Mouse (Mus musculus): ENCODE data around the gene Prm2. TPM values are rescaled to one million over a fixed set of nuclear protein-coding genes. Genes with fewer than 3 reads are reported as not detected.
"Not testable (repeated sequence)": the region's sequence is repeated elsewhere in the genome, so short reads cannot be mapped to it uniquely, and the experiment has no call there.

Prm2 gene
- polyA plus RNA-seq, 1 experiment, result not detected

DNA sequence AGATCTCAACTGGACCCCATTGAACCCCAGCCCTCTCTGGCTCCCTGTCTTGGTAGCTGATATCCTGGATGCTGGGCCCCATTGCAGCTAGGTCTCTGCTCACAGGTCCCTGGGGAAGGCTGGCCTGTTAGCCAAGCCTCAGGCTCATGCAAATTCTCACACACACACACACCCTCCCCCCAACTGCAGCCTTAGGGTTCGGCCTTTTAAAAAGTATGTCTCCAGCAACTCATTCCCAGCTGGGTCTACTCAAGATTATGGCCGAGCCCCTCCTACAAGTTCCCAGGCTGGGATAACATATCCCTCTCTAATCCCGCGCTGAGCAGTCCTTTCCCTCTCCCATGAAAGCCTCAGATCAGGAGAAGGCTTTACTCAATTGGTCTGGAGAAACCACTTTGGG lies 25.5 kb upstream of the Prm2 start:
- Histone ChIP-seq H3K4me1 (ENCODE audit: control insufficient read depth, insufficient read depth, low read length) (peaks cover 2% of the 10 kb centered on the region; the same call in 1 of the 2 replicates), H3K27ac (ENCODE audit: control insufficient read depth, insufficient read depth, low read depth, low read length, poor library complexity) (no peak overlapping the region), H3K4me3 (replicated peaks; ENCODE audit: control insufficient read depth, low read depth, low read length) (no peak overlapping the region)
- TF ChIP-seq POLR2A (IDR thresholded peaks at IDR 0.05; ENCODE audit: borderline replicate concordance, control insufficient read depth, low read depth, low read length) (no peak), CTCF (IDR thresholded peaks at IDR 0.05; ENCODE audit: control insufficient read depth, insufficient read depth, low read length) (no peak)
- WGBS, result 87% methylated on average over 4 of the region's 4 CpGs

- WGBS, result 80% methylated on average over 3 of the region's 3 CpGs
- no peak overlapping the region for H3K4me3 ChIP-seq (replicated peaks; ENCODE audit: control insufficient read depth, low read depth, low read length)
- peaks cover 2% of the 10 kb centered on the region; the same call in 1 of the 2 replicates for H3K4me1 ChIP-seq (ENCODE audit: control insufficient read depth, insufficient read depth, low read length)
- TF ChIP-seq POLR2A (IDR thresholded peaks at IDR 0.05; ENCODE audit: borderline replicate concordance, control insufficient read depth, low read depth, low read length) (no peak), CTCF (IDR thresholded peaks at IDR 0.05; ENCODE audit: control insufficient read depth, insufficient read depth, low read length) (no peak)
- no peak overlapping the region for H3K27ac ChIP-seq (ENCODE audit: control insufficient read depth, insufficient read depth, low read depth, low read length, poor library complexity)
These were observed 24.0 kb upstream of the Prm2 start for GRCm38 (mm10) chr16:10819966-10820365.

DNA sequence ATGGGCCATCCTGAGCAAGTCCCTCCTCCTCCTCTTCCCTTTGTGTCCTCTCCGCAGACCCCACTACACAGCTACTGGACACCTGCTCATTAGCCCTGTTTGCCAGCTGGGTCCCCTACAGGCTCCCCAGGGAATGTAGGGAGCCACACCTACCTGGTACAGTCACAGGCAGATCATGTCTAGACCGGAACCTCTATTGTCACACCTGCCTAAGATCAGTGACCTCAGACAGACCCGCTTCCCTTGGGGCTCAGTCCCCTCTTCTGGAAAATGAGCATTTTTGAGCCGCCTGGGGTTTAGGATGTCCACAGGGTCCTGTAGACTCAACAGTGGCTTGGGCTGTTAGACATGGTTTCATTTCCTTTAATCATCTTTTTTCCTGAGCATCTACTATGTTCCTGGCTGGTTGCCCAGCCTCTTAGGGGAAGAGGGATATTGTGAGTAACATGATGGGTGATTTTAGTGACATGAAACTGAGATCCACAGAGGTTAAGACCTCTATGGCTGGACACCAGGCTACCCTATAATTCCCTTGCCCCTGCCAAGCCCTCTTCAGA lies 22.7 kb upstream of the Prm2 start:
- Histone ChIP-seq H3K27ac (ENCODE audit: control insufficient read depth, insufficient read depth, low read depth, low read length, poor library complexity) (no peak overlapping the region; the same call in none of the 2 replicates), H3K4me1 (ENCODE audit: control insufficient read depth, insufficient read depth, low read length) (peaks cover 3% of the 10 kb centered on the region; the same call in 1 of the 2 replicates), H3K4me3 (replicated peaks; ENCODE audit: control insufficient read depth, low read depth, low read length) (no peak overlapping the region)
- 58% methylated on average over 4 of the region's 4 CpGs for WGBS
- TF ChIP-seq POLR2A (IDR thresholded peaks at IDR 0.05; ENCODE audit: borderline replicate concordance, control insufficient read depth, low read depth, low read length) (no peak), CTCF (IDR thresholded peaks at IDR 0.05; ENCODE audit: control insufficient read depth, insufficient read depth, low read length) (no peak)

GRCm38 (mm10) chr16:10814864-10815263 lies 18.9 kb upstream of the Prm2 start:
- peaks cover 4% of the 10 kb centered on the region; the same call in 1 of the 2 replicates for H3K4me1 ChIP-seq (ENCODE audit: control insufficient read depth, insufficient read depth, low read length)
- H3K27ac ChIP-seq (ENCODE audit: control insufficient read depth, insufficient read depth, low read depth, low read length, poor library complexity), result no peak overlapping the region
- WGBS, result 35% methylated on average over 4 of the region's 4 CpGs
- TF ChIP-seq POLR2A (IDR thresholded peaks at IDR 0.05; ENCODE audit: borderline replicate concordance, control insufficient read depth, low read depth, low read length), result no peak
- no peak for TF ChIP-seq CTCF (IDR thresholded peaks at IDR 0.05; ENCODE audit: control insufficient read depth, insufficient read depth, low read length)
- H3K4me3 ChIP-seq (replicated peaks; ENCODE audit: control insufficient read depth, low read depth, low read length), result no peak overlapping the region

GRCm38 (mm10) chr16:10813726-10814125 lies 17.8 kb upstream of the Prm2 start:
- H3K4me1 ChIP-seq (ENCODE audit: control insufficient read depth, insufficient read depth, low read length), result peaks cover 4% of the 10 kb centered on the region; the same call in 1 of the 2 replicates

GRCm38 (mm10) chr16:10812865-10813371 lies 17.0 kb upstream of the Prm2 start, which contains the start of gene Gm11172:
Gene Gm11172 (plus strand): TSS chr16:10812915.
- no peak within 1 kb of the TSS for H3K27ac ChIP-seq (ENCODE audit: control insufficient read depth, insufficient read depth, low read depth, low read length, poor library complexity)
- H3K4me3 ChIP-seq (replicated peaks; ENCODE audit: control insufficient read depth, low read depth, low read length), result no peak within 1 kb of the TSS
- WGBS, result 29% methylated on average over 2 of the region's 2 CpGs
- TF ChIP-seq CTCF (IDR thresholded peaks at IDR 0.05; ENCODE audit: control insufficient read depth, insufficient read depth, low read length) (no peak), POLR2A (IDR thresholded peaks at IDR 0.05; ENCODE audit: borderline replicate concordance, control insufficient read depth, low read depth, low read length) (no peak)
- peaks cover 4% of the 10 kb centered on the region; the same call in 1 of the 2 replicates for H3K4me1 ChIP-seq (ENCODE audit: control insufficient read depth, insufficient read depth, low read length)

More at GRCm38 (mm10) chr16:10813726-10814125, 17.8 kb upstream of the Prm2 start:
- no peak overlapping the region for H3K4me3 ChIP-seq (replicated peaks; ENCODE audit: control insufficient read depth, low read depth, low read length)
- WGBS, result 51% methylated on average over 4 of the region's 4 CpGs
- TF ChIP-seq POLR2A (IDR thresholded peaks at IDR 0.05; ENCODE audit: borderline replicate concordance, control insufficient read depth, low read depth, low read length) (no peak), CTCF (IDR thresholded peaks at IDR 0.05; ENCODE audit: control insufficient read depth, insufficient read depth, low read length) (no peak)
- no peak overlapping the region for H3K27ac ChIP-seq (ENCODE audit: control insufficient read depth, insufficient read depth, low read depth, low read length, poor library complexity)

DNA sequence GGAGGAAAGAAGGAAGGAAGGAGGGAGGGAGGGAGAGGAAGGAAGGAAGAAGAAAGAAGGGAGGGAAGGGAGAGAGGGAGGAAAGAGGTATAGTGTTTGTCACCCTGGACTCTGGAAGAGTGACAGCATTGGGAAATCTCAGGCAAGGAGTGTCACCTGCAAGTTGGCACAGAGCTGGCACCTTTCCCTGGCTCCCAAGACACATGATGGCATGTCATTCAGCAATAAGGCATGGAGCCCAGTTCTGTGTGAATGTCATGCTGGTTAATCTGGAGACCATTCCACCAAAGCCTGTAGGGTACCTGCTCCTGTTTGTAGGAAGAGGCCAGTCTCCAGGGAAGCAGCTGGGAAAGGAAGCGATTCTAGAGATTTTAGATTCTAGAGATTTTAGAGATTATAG lies 14.4 kb upstream of the Prm2 start:
- 80% methylated on average over 1 of the region's 1 CpGs for WGBS
- no peak overlapping the region for H3K27ac ChIP-seq (ENCODE audit: control insufficient read depth, insufficient read depth, low read depth, low read length, poor library complexity)
- H3K4me1 ChIP-seq (ENCODE audit: control insufficient read depth, insufficient read depth, low read length), result peaks cover 7% of the 10 kb centered on the region; the same call in 1 of the 2 replicates
- TF ChIP-seq POLR2A (IDR thresholded peaks at IDR 0.05; ENCODE audit: borderline replicate concordance, control insufficient read depth, low read depth, low read length) (no peak), CTCF (IDR thresholded peaks at IDR 0.05; ENCODE audit: control insufficient read depth, insufficient read depth, low read length) (no peak)
- no peak overlapping the region for H3K4me3 ChIP-seq (replicated peaks; ENCODE audit: control insufficient read depth, low read depth, low read length)

- H3K4me3 ChIP-seq (replicated peaks; ENCODE audit: control insufficient read depth, low read depth, low read length), result no peak within 1 kb of the TSS
- H3K27ac ChIP-seq (ENCODE audit: control insufficient read depth, insufficient read depth, low read depth, low read length, poor library complexity), result no peak within 1 kb of the TSS
- no peak for TF ChIP-seq CTCF (IDR thresholded peaks at IDR 0.05; ENCODE audit: control insufficient read depth, insufficient read depth, low read length)
- no peak for TF ChIP-seq POLR2A (IDR thresholded peaks at IDR 0.05; ENCODE audit: borderline replicate concordance, control insufficient read depth, low read depth, low read length)
- peaks cover 3% of the 10 kb centered on the region; the same call in 1 of the 2 replicates for H3K4me1 ChIP-seq (ENCODE audit: control insufficient read depth, insufficient read depth, low read length)
- 58% methylated on average over 10 of the region's 10 CpGs for WGBS
These were observed 10.0 kb upstream of the Prm2 start, which contains the start of gene Prm1 for GRCm38 (mm10) chr16:10805789-10806527. Gene Prm1 (minus strand): TSS chr16:10805839.

DNA sequence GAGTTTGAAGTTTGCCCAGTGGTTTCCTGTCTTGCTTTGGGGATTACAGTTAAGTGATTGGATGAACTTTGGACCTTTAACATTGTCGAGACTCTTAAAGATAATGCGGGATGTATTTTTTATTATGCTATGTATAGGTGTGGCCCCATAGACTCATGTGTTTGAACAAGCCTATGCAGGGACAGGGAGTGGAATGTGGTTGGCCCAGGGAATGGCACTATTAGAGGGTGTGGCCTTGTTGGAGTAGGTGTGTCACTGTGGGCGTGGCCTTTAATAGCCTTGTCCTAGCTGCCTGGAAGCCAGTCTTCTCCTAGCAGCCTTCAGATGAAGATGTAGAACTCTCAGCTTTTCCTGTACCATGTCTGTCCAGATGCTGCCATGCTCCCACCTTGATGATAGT lies 6.5 kb upstream of the Prm2 start:
- 83% methylated on average over 3 of the region's 3 CpGs for WGBS
- not testable (repeated sequence) for H3K4me3 ChIP-seq (replicated peaks; ENCODE audit: control insufficient read depth, low read depth, low read length); H3K27ac ChIP-seq (ENCODE audit: control insufficient read depth, insufficient read depth, low read depth, low read length, poor library complexity); H3K4me1 ChIP-seq (ENCODE audit: control insufficient read depth, insufficient read depth, low read length)
